Mouse (Mus musculus) lung, embryonic 16.5 days (tissue): ENCODE data around the gene Pip4k2a. TPM values are rescaled to one million over a fixed set of nuclear protein-coding genes. Genes with fewer than 3 reads are reported as not detected.

ENCODE experiments used
- polyA plus RNA-seq: library from polyadenylated mRNA; unstranded; fragments of >200 nt; fragmentation: Nextera tagmentation; extraction: Ambion mirVana; gene quantifications from 2 replicates; pipeline ENCODE4 v1.2.1, GENCODE M21; 2015

The Pip4k2a gene
- polyA plus RNA-seq, 1 experiment from 2014 or later: 7.4 TPM

Other genes with a start within 250 kb of the Pip4k2a start
- 0.24 TPM in 1 of 2 replicates, not detected in the other for gene 4930426L09Rik, start 217 bp upstream of the Pip4k2a start, polyA plus RNA-seq
- gene Armc3, start 201.2 kb upstream of the Pip4k2a start, polyA plus RNA-seq: 2.0 and 2.2 TPM in 2 replicates